Mouse (Mus musculus): ENCODE data around the gene 3425401B19Rik. TPM values are rescaled to one million over a fixed set of nuclear protein-coding genes. Genes with fewer than 3 reads are reported as not detected.
A peak's percentile ranks its signal among the peaks of the same experiment; 100 is the strongest.

The 3425401B19Rik gene
- 10 to 100 TPM in 1 of 2 experiments, 1 to 10 TPM in 1; 5.6 to 19.6 TPM for total RNA-seq (2021)
- long read RNA-seq, experiment 1: 0 reads
- long read RNA-seq, experiment 2: 0 reads

DNA sequence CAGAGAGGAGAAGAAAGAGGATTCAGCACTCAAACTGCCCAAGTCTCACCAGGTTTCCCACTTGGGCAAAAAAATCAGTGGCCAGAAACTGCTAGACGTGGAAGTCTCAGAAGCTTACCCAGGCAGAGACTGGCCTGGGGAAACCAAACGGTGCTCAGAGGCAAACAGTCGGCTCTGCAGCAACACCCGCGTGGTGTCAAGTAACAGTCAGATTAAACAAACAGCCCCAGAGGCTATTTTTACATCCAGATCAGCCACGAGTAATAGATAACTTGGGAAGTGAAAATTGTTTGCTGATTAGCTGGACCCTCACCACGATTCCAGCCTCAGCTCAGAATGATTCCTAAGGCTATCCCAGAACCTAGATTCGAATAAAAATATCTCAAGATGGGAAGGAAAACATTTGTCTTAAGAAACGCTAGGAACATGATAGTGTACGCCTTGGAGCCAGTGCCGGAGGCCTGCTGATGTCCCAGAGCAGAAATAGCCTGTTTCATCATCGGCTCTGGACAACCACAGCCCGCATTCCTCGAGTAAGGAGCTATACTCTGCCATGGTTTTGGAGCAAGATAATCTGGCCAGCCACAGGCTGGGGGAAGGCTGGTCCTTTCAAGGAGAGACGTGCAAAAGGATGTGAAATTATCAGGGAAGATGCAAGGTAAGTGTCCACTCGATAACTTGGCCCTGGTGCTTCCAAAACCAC is at the start of gene 3425401B19Rik:
Gene 3425401B19Rik, minus strand, starts transcription at position 170 of the 703 bp plus-strand sequence.
- DNase-seq: no peak

GRCm38 (mm10) chr14:32732961-32733360 is 47.9 kb upstream of the 3425401B19Rik start:
- DNase-seq: no peak

DNA sequence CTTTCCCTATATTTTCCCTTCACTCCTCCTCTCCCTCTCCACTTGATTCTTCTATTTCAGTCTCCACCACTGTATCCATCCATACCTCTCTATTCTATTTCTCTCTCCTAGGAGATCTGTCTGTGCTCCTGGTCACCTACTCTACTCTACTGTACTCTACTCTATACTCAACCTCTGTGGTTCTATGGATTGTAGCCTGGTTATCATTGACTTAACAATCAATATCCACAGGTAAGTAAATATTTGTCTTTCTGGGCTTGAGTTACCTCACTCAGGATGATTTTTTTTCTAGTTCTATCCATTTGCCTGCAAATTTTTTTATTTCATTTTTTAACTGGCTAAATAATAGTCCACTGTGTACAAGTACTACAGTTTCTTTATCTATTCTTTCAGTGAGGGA is 41.8 kb upstream of the 3425401B19Rik start:
- DNase-seq: no peak

GRCm38 (mm10) chr14:32721461-32721860 is 36.4 kb upstream of the 3425401B19Rik start:
- no peak for DNase-seq

- DNase-seq: no peak
Observed at GRCm38 (mm10) chr14:32716763-32717439, 31.8 kb upstream of the 3425401B19Rik start.

DNA sequence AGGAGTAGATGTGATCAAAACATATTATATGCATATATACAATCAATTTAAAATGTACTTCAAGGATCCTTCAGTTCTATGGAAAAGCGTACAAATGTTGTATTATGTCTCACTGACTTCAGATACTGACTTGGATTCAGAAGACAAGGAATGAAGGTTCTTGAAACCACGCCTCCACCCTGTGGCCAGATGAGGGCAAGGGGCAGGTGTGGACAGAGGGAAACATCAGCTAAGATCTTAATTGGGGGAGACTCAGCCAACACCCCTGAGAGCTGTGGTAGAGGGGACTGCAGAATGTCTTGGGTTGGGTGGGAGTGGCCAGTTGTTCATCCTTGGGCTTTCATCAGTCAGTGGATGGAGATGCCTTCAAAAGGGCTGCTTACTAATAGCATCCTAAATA is 30.4 kb upstream of the 3425401B19Rik start:
- no peak for DNase-seq

GRCm38 (mm10) chr14:32715076-32715475 is 30.0 kb upstream of the 3425401B19Rik start:
- no peak for DNase-seq

DNA sequence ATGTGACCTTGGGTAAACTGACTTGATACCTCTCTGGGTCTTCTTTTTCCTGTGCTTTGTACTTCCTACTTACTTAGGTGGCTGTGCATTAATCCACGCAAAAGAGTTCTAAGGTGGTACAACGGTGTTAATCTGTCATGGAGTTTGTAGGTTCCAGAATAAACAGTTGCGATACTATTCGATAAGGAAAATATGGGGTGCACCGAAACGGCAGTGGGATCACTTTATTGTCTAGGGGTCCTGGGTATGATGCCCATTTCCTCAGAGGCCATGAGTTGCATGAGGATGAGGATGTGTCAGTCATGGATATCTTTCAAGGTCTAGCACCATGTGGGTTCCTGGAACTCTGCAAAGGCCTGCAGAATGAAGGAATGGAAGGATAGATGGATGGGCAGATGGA is 24.8 kb upstream of the 3425401B19Rik start:
- DNase-seq: no peak

DNA sequence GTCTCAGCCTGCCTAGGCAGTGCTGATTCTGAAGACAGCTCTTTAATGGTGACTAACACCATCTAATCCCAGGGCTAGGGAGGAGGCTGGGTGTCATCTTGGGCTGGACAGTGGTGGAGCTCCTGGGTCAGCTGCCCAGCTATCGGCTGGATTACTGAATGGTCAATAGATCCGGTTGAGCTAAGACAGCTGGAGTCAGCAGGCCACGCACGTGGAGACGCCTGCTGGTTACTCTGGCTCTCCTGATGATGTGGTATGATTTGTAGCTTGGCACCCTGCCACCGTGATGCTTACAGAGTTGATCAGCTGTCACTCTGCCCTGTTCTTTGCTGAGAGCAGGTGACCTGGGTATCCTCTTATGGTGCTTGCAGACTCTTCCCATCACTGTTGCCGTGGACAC is 23.7 kb upstream of the 3425401B19Rik start:
- peak; percentile 19 for DNase-seq

GRCm38 (mm10) chr14:32707938-32708337 is 22.8 kb upstream of the 3425401B19Rik start:
- DNase-seq: no peak

GRCm38 (mm10) chr14:32700972-32701371 is 15.9 kb upstream of the 3425401B19Rik start:
- no peak for DNase-seq

DNA sequence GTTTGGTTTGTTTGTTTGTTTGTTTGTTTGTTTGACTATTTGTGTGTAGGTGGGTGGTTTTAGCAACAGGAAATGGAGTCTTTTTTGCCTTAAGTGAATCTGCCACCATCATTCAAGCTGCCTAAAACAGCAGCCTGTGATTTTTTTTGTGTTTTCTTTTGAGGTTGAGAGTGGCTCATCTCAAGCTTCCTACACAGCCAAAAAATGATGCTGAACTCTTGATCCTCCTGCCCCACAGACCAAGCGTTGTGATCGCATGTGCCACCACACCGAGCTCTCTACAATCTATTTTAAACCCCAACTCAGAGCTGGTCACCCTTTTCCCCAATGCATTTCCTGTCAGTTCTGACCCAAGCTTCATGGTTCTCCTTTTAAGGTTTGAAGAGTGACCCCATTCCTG is 13.5 kb upstream of the 3425401B19Rik start:
- no peak for DNase-seq

DNA sequence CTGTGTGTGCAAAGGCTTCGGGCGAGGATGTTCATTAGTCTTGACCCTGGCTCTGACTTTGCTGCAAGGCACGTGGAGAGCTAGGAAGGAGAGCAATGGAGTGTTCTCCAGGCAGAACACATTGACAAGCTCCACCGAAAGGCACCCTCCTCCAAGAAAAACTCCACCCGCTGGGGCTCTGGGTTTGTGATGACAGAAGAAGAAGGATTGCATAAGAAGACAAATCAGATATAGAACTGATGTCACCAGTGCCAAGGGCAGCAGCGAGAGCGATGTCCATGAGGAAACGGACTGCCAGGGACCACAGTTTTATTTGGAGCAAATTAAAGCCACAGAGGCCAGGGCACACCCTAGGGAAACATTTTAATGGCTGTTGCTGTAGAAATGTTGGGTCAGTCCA is 12.7 kb upstream of the 3425401B19Rik start:
- peak; percentile 57 for DNase-seq

- no peak for DNase-seq
Observed at GRCm38 (mm10) chr14:32696344-32696743, 11.3 kb upstream of the 3425401B19Rik start.

DNA sequence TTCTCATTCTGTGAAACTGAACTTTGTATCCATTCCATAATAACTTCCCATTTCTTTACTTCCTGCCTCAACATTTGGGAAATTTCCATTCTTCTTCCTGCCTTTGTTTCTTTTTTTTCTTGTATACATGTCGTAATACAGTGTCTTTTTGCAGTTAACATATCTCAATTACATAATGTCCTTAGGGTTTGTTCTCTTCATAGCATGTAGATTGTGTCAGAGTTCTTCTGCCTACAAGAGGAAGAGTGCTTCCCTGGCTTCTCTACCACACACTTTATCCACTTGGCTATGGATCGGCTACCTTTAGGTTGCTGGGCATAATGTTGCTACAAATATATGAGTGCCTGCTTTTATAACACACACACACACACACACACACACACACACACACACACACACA is 10.8 kb upstream of the 3425401B19Rik start:
- DNase-seq: no peak

GRCm38 (mm10) chr14:32684735-32685105 is 373 bp downstream of the 3425401B19Rik start:
- DNase-seq: no peak

DNA sequence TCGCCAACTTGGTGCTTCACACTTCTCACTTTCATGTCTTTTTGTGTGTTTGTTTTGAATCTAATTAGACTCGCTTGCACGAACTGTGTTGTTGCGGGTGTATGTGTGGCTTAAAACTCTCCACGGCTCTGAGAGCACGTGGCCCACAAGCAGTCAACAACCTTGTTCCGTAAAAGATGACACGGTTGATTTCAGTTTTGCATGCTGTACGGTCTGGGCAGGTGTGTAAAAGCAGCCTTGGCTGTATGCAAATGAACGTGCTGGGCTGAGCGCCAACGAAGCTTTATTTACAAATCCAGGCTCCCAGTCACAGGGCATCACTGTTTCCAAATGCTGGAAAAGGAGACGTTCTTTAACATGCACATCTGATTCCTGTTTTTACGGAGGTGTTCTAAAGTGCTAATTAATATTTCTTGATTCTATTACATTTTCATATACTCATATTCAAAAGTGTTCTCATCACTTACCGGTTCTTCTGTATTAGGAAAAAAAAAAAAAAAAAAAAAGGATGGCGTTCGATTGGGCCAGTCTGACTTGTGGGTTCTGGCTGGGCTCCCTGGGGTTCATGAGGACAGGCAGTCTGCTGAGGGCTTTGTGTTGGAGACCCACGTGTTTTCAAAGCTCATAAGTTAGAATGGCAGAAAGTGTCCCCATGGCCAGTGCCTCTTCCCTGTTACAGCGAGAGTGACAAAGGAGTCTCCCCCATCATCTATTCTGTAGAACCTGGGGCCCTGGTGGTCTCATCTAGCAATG is 935 bp downstream of the 3425401B19Rik start:
- DNase-seq: no peak

- peak; percentile 52 for DNase-seq
Observed at GRCm38 (mm10) chr14:32683251-32683838, 1.7 kb downstream of the 3425401B19Rik start.

GRCm38 (mm10) chr14:32682536-32682935 is 2.6 kb downstream of the 3425401B19Rik start:
- DNase-seq: peak; percentile 41

DNA sequence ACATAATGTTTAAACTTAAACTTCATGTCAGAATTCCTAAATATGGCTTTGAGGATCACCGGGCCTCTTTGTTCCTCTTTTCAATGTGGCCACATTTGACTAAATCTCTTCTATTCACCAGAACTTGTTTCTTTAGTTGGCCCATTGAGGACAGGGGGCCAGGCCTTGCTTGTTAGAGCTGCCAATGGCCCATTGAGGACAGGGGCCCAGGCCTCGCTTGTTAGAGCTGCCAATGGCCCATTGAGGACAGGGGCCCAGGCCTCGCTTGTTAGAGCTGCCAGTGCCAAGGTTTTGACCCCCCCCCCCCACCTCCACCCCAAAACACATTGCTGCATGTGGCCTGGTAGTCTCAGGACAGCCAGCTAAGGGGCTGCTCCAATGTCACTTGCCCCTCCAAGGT is 3.5 kb downstream of the 3425401B19Rik start:
- no peak for DNase-seq

DNA sequence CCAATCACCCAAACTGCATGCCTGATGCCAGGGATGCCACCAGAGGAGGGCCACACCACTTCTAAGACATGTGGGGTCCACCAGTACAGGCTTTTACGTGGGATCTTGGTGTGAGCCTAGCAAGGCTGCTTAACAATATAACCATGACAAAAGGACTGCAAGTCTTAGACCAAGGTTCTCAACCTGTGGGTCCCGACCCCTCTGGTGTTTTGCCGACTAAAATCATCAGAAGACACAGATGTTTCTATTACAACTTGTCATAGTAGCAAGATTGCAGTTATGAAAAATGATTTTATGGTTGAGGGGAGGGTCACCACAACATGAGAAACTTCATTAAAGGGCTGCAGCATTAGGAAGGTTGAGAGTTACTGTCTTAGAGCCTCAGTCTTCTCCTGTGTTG is 6.5 kb downstream of the 3425401B19Rik start:
- no peak for DNase-seq

GRCm38 (mm10) chr14:32673178-32673577 is 11.9 kb downstream of the 3425401B19Rik start:
- DNase-seq: no peak

- DNase-seq: no peak
Observed at GRCm38 (mm10) chr14:32663099-32663498, 22.0 kb downstream of the 3425401B19Rik start.

Data from adrenal gland, postnatal 10 days (tissue).